Mouse (Mus musculus) kidney, adult 2 months (tissue): Measurements from ENCODE around the gene Rbbp7. TPM values are rescaled to one million over a fixed set of nuclear protein-coding genes. Genes with fewer than 3 reads are reported as not detected.

Source experiments
- DNase-seq: peaks from one replicate; pipeline ENCODE4 v3.0.0; 2021
- H3K27ac ChIP-seq: fragments of 200-500 bp; 2 replicates; pipeline ENCODE4 v1.5.1; 2012; ENCODE audit warnings: low read depth, low read length, control low read depth, inconsistent platforms; ENCODE audit not compliant: insufficient read depth
- H3K27me3 ChIP-seq: fragments of 200-500 bp; replicated peaks from 2 replicates; pipeline ENCODE4 v1.6.1; 2012; ENCODE audit warnings: mild to moderate bottlenecking, moderate library complexity, low read length, inconsistent platforms; ENCODE audit not compliant: control insufficient read depth, insufficient read depth
- H3K36me3 ChIP-seq: fragments of 200-500 bp; 2 replicates; pipeline ENCODE4 v1.6.1; 2012; ENCODE audit warnings: mild to moderate bottlenecking, moderate library complexity, low read length, inconsistent platforms; ENCODE audit not compliant: control insufficient read depth, insufficient read depth
- H3K4me1 ChIP-seq: fragments of 200-500 bp; 2 replicates; pipeline ENCODE4 v1.6.1; 2011; ENCODE audit warnings: low read length; ENCODE audit not compliant: control insufficient read depth, insufficient read depth
- H3K4me3 ChIP-seq: fragments of 200-500 bp; 2 replicates; pipeline ENCODE4 v1.5.1; 2011; ENCODE audit warnings: mild to moderate bottlenecking, low read depth, low read length, control low read depth; ENCODE audit not compliant: insufficient read depth
- CTCF ChIP-seq: fragments of 200-500 bp; conservative IDR thresholded peaks from 2 replicates; pipeline ENCODE4 v1.5.1; 2011; ENCODE audit warnings: low read depth, mild to moderate bottlenecking, control low read depth, low read length, moderate library complexity, mixed read lengths; ENCODE audit not compliant: insufficient read depth, insufficient read length
- POLR2A ChIP-seq: fragments of 200-500 bp; IDR thresholded peaks from one replicate; pipeline ENCODE4 v1.6.1; 2011; ENCODE audit warnings: low read depth, low read length, control low read depth
- WGBS: fragments of 180-500 bp; shearing (Covaris S2); methylation state at CpG from one replicate; pipeline ENCODE4 v1.1.7; 2018; 5-methylcytosine and 5-hydroxymethylcytosine counted together
- polyA plus RNA-seq: library from polyadenylated mRNA; depleted of rRNA; stranded (reverse); fragments of >200 nt; gene quantifications from 2 replicates; pipeline ENCODE4 v1.2.3, GENCODE M21; 2012; rRNA removed

Gene Rbbp7
- 53.5 and 62.7 TPM in 2 replicates for polyA plus RNA-seq

DNA sequence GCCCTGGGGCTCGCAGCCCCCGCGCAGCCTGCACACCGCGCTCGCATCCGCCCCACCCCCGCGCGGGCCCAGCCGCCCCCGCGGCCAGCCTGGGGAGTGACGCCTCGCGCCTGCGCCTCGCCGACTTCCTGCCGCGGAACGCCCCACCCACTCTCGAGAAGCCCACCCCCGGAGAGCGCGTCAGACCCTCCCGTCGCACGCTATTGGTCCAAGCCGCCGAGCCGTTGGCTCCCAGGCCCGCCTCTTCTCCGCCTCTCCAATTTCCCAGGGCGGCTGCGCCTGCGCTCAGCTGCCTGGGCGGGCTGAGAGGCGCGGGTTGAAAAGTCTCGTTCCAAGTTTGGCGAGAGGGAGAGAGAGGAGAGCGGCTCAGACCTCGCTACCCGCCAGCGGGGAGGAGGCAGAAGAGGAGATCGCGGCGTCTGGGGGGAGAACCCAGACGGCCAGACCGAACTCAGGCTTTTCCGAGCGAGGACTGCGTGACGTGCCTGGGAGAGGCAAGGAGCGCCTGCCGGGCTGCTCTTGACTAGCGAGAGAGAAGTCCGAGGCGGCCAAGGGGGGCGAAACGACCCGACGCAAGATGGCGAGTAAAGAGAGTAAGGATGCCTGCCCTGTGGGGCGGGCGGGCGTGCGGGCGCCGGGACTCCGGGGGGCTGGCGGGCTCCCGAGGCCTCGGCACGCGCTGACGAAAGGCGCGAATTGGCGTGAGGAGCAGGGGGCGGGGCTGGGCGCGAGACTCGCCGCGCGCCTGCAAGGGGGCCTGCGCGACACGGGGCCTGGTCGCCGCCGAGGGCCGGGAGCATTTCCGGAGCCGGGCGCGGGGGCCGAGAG, at the start of gene Rbbp7:
TSS of gene Rbbp7 (plus strand) at position 288 of the 828 bp plus-strand sequence.
- peak within 1 kb of the TSS; percentile 90 for H3K4me3 ChIP-seq
- H3K4me1 ChIP-seq: no peaks in the 10 kb centered on the region; the same call in 1 of the 2 replicates
- TF ChIP-seq POLR2A (peak; percentile 82), CTCF (no peak)
- DNase-seq: peak; percentile 95
- no peaks in the 10 kb centered on the region for H3K27me3 ChIP-seq
- H3K27ac ChIP-seq: peak within 1 kb of the TSS; percentile 94
- no peaks in the 10 kb centered on the region for H3K36me3 ChIP-seq
- under 1% methylated on average over 64 of the region's 100 CpGs for WGBS

DNA sequence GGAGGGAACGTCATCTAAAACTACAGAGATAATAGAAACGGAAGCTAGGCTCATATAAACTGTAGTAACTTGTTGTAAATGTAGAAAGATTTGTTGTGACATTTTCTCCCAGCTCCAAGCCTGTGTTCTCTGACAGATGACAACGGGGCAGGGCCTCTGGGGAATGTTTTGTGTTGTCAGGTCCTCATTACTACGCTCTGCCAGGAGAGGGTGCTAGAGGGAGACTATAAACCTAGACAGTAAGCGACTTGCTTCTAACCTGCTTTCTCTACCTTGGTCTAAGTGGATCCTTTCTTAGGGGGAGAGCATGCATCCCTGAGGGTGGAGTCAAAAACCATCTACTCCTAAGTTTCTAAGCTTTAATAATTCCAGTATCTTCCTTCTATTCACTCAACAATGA, 42.4 kb upstream of the Rbbp7 start:
- Histone ChIP-seq H3K4me1 (no peaks in the 10 kb centered on the region), H3K36me3 (no peaks in the 10 kb centered on the region), H3K27me3 (no peaks in the 10 kb centered on the region), H3K27ac (no peak overlapping the region), H3K4me3 (no peak overlapping the region)
- peak; percentile 63 for DNase-seq
- TF ChIP-seq CTCF (peak; percentile 46), POLR2A (no peak)
- WGBS: 27% methylated on average over 5 of the region's 5 CpGs

DNA sequence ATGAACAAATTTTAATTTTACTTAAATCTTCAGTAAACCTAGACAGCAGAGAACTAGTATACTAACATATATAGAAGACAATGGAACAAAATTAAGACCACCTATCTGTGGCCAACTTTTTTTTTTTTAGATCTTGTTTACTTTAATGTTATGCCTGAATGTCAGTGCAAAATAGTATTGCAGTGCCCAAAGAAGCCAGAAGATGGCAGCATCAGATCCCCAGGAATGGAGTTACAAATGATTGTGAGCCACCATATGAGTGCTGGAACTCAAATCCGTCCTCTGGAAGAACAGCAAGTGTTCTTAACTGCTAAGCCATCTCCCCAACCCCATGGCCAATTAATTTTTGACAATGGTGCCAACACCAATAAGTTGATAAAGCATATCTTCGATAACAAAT, 40.6 kb upstream of the Rbbp7 start:
- Histone ChIP-seq H3K27ac (no peak overlapping the region), H3K36me3 (no peaks in the 10 kb centered on the region), H3K4me3 (no peak overlapping the region), H3K4me1 (no peaks in the 10 kb centered on the region), H3K27me3 (no peaks in the 10 kb centered on the region)
- 24% methylated on average over 2 of the region's 2 CpGs for WGBS
- peak; percentile 49 for DNase-seq
- no peak for TF ChIP-seq POLR2A
- TF ChIP-seq CTCF: peak; percentile 33

DNA sequence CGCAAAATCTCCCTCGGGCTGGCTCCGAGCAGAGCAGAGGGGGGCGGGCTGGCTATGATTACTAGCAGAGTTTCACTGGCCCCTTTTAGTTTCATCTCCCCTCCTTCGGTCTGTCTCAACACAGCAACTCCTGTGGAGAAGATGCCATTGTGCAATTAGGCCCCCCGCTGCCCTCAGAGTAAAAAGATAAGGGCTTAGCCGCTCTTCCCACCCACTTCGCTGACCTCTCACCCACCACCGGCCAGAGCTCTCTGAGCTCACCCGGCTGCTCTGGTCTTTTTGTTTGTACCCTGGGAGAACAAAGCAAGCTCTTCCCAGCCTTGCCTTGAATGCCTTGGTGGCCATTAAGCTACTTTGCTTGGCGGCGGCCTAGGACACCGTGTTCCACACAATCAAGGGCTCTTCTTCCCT, 32.8 kb upstream of the Rbbp7 start:
- no peak overlapping the region for H3K27ac ChIP-seq

DNA sequence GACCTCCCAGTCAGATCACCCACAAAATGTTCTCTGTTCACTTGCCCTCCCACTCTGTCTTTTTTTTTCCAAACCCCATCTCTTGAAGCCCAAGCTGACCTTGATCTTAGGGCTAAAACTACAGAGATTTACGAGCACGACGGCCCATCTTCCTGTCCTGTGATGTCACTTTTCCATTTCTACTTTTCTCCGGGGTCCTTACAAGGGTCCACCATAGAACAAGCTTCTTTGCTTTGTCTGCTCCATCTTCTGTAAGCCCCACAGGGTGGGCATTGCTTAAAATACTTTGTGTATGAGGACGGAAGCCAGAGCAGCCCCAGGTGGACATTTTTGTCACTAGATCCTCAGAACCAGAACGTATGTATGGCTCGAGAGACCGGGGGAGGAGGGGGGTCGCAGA, 32.4 kb upstream of the Rbbp7 start:
- TF ChIP-seq CTCF (no peak), POLR2A (no peak)
- no peaks in the 10 kb centered on the region for H3K4me1 ChIP-seq
- H3K4me3 ChIP-seq: no peak overlapping the region
- WGBS: 59% methylated on average over 9 of the region's 9 CpGs
- no peaks in the 10 kb centered on the region for H3K27me3 ChIP-seq
- no peak for DNase-seq
- H3K27ac ChIP-seq: no peak overlapping the region
- H3K36me3 ChIP-seq: no peaks in the 10 kb centered on the region

More for the DNA sequence above, 32.8 kb upstream of the Rbbp7 start:
- DNase-seq: no peak
- Histone ChIP-seq H3K36me3 (no peaks in the 10 kb centered on the region), H3K4me1 (no peaks in the 10 kb centered on the region), H3K27me3 (no peaks in the 10 kb centered on the region), H3K4me3 (no peak overlapping the region)
- TF ChIP-seq CTCF: no peak
- TF ChIP-seq POLR2A: no peak
- WGBS: 49% methylated on average over 13 of the region's 13 CpGs

DNA sequence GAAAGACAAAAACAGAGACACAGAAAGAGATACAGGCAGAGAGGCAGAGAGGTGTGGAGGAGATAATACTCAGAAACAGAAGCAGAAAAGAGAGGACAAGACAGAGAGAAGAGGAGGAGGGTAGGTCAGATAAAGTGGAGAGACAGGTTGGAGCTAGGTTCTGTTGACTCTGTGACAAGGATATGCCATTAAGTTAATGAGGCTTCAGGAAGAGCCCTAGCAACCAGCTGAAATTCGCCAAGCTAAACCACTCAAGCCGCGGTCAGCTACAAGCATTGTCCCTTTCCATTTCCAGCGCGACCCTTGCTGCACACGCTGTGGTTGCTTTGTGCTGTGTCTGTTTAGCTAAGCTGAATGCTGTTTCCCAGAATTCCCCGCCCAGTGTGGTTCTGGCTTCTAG, 32.0 kb upstream of the Rbbp7 start:
- WGBS: 50% methylated on average over 7 of the region's 7 CpGs
- no peaks in the 10 kb centered on the region for H3K36me3 ChIP-seq
- no peaks in the 10 kb centered on the region for H3K4me1 ChIP-seq
- no peak overlapping the region for H3K4me3 ChIP-seq
- no peaks in the 10 kb centered on the region for H3K27me3 ChIP-seq
- TF ChIP-seq POLR2A (no peak), CTCF (no peak)
- no peak overlapping the region for H3K27ac ChIP-seq
- DNase-seq: no peak

DNA sequence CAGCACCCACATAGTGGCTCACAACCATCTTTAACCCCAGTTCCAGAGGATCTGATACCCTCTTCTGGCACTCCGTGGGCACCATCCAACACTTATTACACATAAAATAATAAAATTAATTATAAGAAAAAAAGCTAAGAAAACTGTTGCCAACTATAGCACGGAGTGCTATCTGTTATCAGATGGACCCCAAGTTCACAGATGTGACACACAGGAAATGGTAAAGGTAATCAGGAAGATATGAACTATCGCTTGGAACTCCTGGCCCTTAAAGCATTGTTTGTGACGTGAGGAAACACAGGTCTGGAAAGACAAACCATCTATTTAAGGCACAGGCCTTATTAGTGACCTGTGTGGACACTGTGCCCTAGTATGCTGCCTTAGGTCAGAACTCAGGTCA, 30.2 kb upstream of the Rbbp7 start:
- Histone ChIP-seq H3K4me1 (no peaks in the 10 kb centered on the region), H3K27me3 (no peaks in the 10 kb centered on the region), H3K4me3 (no peak overlapping the region), H3K36me3 (no peaks in the 10 kb centered on the region), H3K27ac (no peak overlapping the region)
- DNase-seq: no peak
- WGBS: 89% methylated on average over 4 of the region's 4 CpGs
- TF ChIP-seq CTCF: no peak
- TF ChIP-seq POLR2A: no peak
